Mouse (Mus musculus) spleen, embryonic (tissue): ENCODE measurements around the gene Clasp1.

Experiments used
- CTCF ChIA-PET: fragments of 350-600 bp; sonication (Branson Sonifier 250); formaldehyde crosslinking; loops from one replicate; lab custom pipeline; 2022; lab: Charles Lee

Clasp1 gene

GRCm38 (mm10) chr1:118649933-118650770 is 261.3 kb downstream of the Clasp1 start:
- CTCF ChIA-PET = no interaction called here

GRCm38 (mm10) chr1:118650771-118651080 is 261.9 kb downstream of the Clasp1 start:
- CTCF ChIA-PET = no interaction called here

- CTCF ChIA-PET = no interaction called here
Observed at GRCm38 (mm10) chr1:118658716-118659115, 269.9 kb downstream of the Clasp1 start.

DNA sequence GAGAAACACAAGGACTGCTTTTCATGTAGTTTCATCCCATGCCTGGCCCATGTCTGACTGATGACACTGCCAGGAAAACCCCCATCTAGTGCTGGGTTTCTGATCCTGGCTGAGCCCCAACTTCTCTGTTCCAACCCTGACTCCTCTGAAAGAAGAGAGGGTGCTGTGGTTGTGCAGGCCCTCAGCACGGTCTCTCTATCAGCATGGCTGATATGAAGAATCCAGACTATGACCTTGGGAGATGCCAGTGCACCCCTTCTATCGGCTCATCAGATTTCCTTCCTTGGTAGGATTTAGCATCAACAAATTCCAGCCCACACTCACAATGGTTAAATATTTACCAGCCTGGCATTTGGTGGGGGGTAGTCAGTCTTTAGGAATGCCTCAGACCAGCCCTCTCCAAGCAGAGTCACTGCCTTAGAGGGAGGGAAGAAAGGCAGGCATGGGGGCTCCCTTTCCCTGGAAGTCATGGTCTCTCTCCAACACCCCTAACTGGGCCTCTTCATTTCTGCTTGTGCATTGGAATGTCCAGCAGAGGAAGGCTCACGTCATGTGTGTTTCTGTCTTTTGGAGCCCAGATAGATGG is 272.1 kb downstream of the Clasp1 start:
- CTCF ChIA-PET = no interaction called here
